Mouse (Mus musculus) MEL (cell line): ENCODE measurements around the gene Tango6. TPM values are rescaled to one million over a fixed set of nuclear protein-coding genes. Genes with fewer than 3 reads are reported as not detected.

Experiments
- DNase-seq: peaks from one replicate; pipeline ENCODE4 v3.0.0; 2011; ENCODE audit warnings: low read depth, low spot score
- H3K27ac ChIP-seq: 2 replicates; pipeline ENCODE4 v1.5.1; 2012; ENCODE audit warnings: low read depth, mild to moderate bottlenecking, control low read depth, low read length, moderate library complexity; ENCODE audit not compliant: control insufficient read depth
- H3K27me3 ChIP-seq, 2 experiments: fragments of 150-350 bp in 1 of 2; sonication (generic) in 1 of 2; 2 replicates each; pipeline ENCODE4 v1.6.1; 2012; ENCODE audit warnings: low read length in 2 of 2, mild to moderate bottlenecking in 2 of 2, improper control_type of control experiment in 1 of 2, moderate library complexity in 1 of 2; ENCODE audit not compliant: insufficient read depth in 2 of 2, control insufficient read depth in 1 of 2
- H3K36me3 ChIP-seq, 2 experiments: 2 replicates each; pipeline ENCODE4 v1.6.1; 2012 to 2014; ENCODE audit warnings: low read length in 2 of 2, improper control_type of control experiment in 1 of 2, inconsistent platforms in 1 of 2, mild to moderate bottlenecking in 1 of 2; ENCODE audit not compliant: insufficient read depth in 2 of 2, control insufficient read depth in 1 of 2
- H3K4me1 ChIP-seq, 2 experiments: fragments of 150-350 bp in 1 of 2; sonication (generic) in 1 of 2; 2 replicates each; pipeline ENCODE4 v1.6.1; 2012; ENCODE audit warnings: low read length in 2 of 2, improper control_type of control experiment in 1 of 2, mild to moderate bottlenecking in 1 of 2; ENCODE audit not compliant: insufficient read depth in 2 of 2, control insufficient read depth in 1 of 2
- H3K4me3 ChIP-seq, 2 experiments: fragments of 150-350 bp in 1 of 2; sonication (generic) in 1 of 2; 2 replicates each; pipeline ENCODE4 v1.5.1; 2012; ENCODE audit warnings: low read depth in 2 of 2, low read length in 2 of 2, mild to moderate bottlenecking in 2 of 2, moderate library complexity in 2 of 2, control low read depth in 1 of 2, improper control_type of control experiment in 1 of 2; ENCODE audit not compliant: control insufficient read depth in 1 of 2, insufficient read depth in 1 of 2
- H3K79me2 ChIP-seq: 2 replicates; pipeline ENCODE4 v1.6.1; 2012; ENCODE audit warnings: mild to moderate bottlenecking, low read length, moderate library complexity; ENCODE audit not compliant: control insufficient read depth, poor library complexity, insufficient read depth
- H3K9ac ChIP-seq: 2 replicates; pipeline ENCODE4 v1.6.1; 2012; ENCODE audit warnings: low read depth, mild to moderate bottlenecking, control low read depth, low read length, moderate library complexity; ENCODE audit not compliant: control insufficient read depth, poor library complexity, severe bottlenecking
- H3K9me3 ChIP-seq: fragments of 150-350 bp; sonication (generic); replicated peaks from 2 replicates; pipeline ENCODE4 v1.6.1; 2012; ENCODE audit warnings: mild to moderate bottlenecking, low read length, improper control_type of control experiment, moderate library complexity; ENCODE audit not compliant: insufficient read depth
- CHD1 ChIP-seq: IDR thresholded peaks from 2 replicates; pipeline ENCODE4 v1.6.1; 2012; ENCODE audit warnings: low read depth, mild to moderate bottlenecking, inconsistent platforms, low read length, improper control_type of control experiment
- E2F4 ChIP-seq: IDR thresholded peaks from 2 replicates; pipeline ENCODE4 v1.6.1; 2011; ENCODE audit warnings: low read depth, low read length, improper control_type of control experiment, borderline replicate concordance
- ELF1 ChIP-seq: IDR thresholded peaks from 2 replicates; pipeline ENCODE4 v1.6.1; 2014; ENCODE audit warnings: low read depth, mild to moderate bottlenecking, inconsistent platforms, low read length, improper control_type of control experiment, moderate library complexity
- EP300 ChIP-seq, 2 experiments: IDR thresholded peaks; 2 replicates each; pipeline ENCODE4 v1.6.1; 2011; ENCODE audit warnings: improper control_type of control experiment in 2 of 2, low read length in 2 of 2, low read depth in 1 of 2, mild to moderate bottlenecking in 1 of 2
- ETS1 ChIP-seq: IDR thresholded peaks from 2 replicates; pipeline ENCODE4 v1.6.1; 2012; ENCODE audit warnings: low read depth, mild to moderate bottlenecking, inconsistent platforms, low read length, improper control_type of control experiment, moderate library complexity
- GABPA ChIP-seq: IDR thresholded peaks from 2 replicates; pipeline ENCODE4 v1.6.1; 2012; ENCODE audit warnings: low read depth, mild to moderate bottlenecking, inconsistent platforms, low read length, improper control_type of control experiment, moderate library complexity
- GATA1 ChIP-seq: IDR thresholded peaks from 2 replicates; pipeline ENCODE4 v1.6.1; 2011; ENCODE audit warnings: low read depth, low read length, improper control_type of control experiment
- HCFC1 ChIP-seq: IDR thresholded peaks from 2 replicates; pipeline ENCODE4 v1.6.1; 2012; ENCODE audit warnings: low read depth, mild to moderate bottlenecking, inconsistent platforms, low read length, improper control_type of control experiment, moderate library complexity
- JUND ChIP-seq: IDR thresholded peaks from 2 replicates; pipeline ENCODE4 v1.6.1; 2011; ENCODE audit warnings: low read depth, mild to moderate bottlenecking, improper control_type of control experiment, low read length
- KAT2A ChIP-seq: conservative IDR thresholded peaks from 2 replicates; pipeline ENCODE4 v1.6.1; 2012; ENCODE audit warnings: low read depth, low read length, improper control_type of control experiment, inconsistent platforms
- MAX ChIP-seq: IDR thresholded peaks from 2 replicates; pipeline ENCODE4 v1.6.1; 2011; ENCODE audit warnings: low read length, improper control_type of control experiment
- MAZ ChIP-seq: IDR thresholded peaks from 2 replicates; pipeline ENCODE4 v1.6.1; 2012; ENCODE audit warnings: low read depth, mild to moderate bottlenecking, inconsistent platforms, low read length, improper control_type of control experiment
- MXI1 ChIP-seq: IDR thresholded peaks from 2 replicates; pipeline ENCODE4 v1.6.1; 2011; ENCODE audit warnings: mild to moderate bottlenecking, low read depth, low read length, improper control_type of control experiment
- MYB ChIP-seq: IDR thresholded peaks from 2 replicates; pipeline ENCODE4 v1.6.1; 2011; ENCODE audit warnings: mild to moderate bottlenecking, low read depth, low read length, improper control_type of control experiment
- NELFE ChIP-seq: IDR thresholded peaks from 2 replicates; pipeline ENCODE4 v1.6.1; 2011; ENCODE audit warnings: low read depth, low read length, improper control_type of control experiment
- NRF1 ChIP-seq: IDR thresholded peaks from 2 replicates; pipeline ENCODE4 v1.6.1; 2014; ENCODE audit warnings: low read depth, mild to moderate bottlenecking, inconsistent platforms, low read length, improper control_type of control experiment, moderate library complexity; ENCODE audit not compliant: poor library complexity, insufficient read depth, severe bottlenecking
- SMC3 ChIP-seq: IDR thresholded peaks from 2 replicates; pipeline ENCODE4 v1.6.1; 2011; ENCODE audit warnings: low read depth, low read length, improper control_type of control experiment
- UBTF ChIP-seq: IDR thresholded peaks from 2 replicates; pipeline ENCODE4 v1.6.1; 2012; ENCODE audit warnings: low read depth, mild to moderate bottlenecking, inconsistent platforms, low read length, improper control_type of control experiment, moderate library complexity, borderline replicate concordance; ENCODE audit not compliant: insufficient read depth
- ZMIZ1 ChIP-seq: IDR thresholded peaks from 2 replicates; pipeline ENCODE4 v1.6.1; 2012; ENCODE audit warnings: low read depth, mild to moderate bottlenecking, inconsistent platforms, low read length, improper control_type of control experiment, moderate library complexity
- ZNF384 ChIP-seq: IDR thresholded peaks from 2 replicates; pipeline ENCODE4 v1.6.1; 2012; ENCODE audit warnings: low read depth, mild to moderate bottlenecking, inconsistent platforms, low read length, improper control_type of control experiment
- polyA plus RNA-seq, 2 experiments: library from polyadenylated mRNA; stranded (reverse) in 1 of 2; unstranded in 1 of 2; fragments of >175 nt in 1 of 2; fragments of >200 nt in 1 of 2; gene quantifications; 2 replicates each; pipeline versions ENCODE4 v1.2.1 to v1.2.4; 2012; ENCODE audit warnings: low replicate concordance in 2 of 2, low read depth in 1 of 2; ENCODE audit not compliant: insufficient read length in 2 of 2, insufficient read depth in 1 of 2, missing spikeins in 1 of 2
- total RNA-seq: library from RNA; depleted of rRNA; stranded (reverse); fragments of 300-350 nt; gene quantifications from 2 replicates; pipeline ENCODE4 v1.2.3, GENCODE M21; 2012

Gene Tango6
- total and polyA plus RNA-seq, 3 experiments = 3.0 to 6.1 TPM; not detected in 1

GRCm38 (mm10) chr8:106850034-106850433 is 167.2 kb downstream of the Tango6 start:
- H3K27ac ChIP-seq = no peak overlapping the region
- H3K9me3 ChIP-seq = no peaks in the 10 kb centered on the region
- no peak for DNase-seq
- no peak for TF ChIP-seq MYB
- TF ChIP-seq MAX = no peak
- no peak for TF ChIP-seq ZMIZ1
- TF ChIP-seq MXI1 = no peak
- TF ChIP-seq NRF1 = no peak
- TF ChIP-seq E2F4 = no peak
- H3K9ac ChIP-seq = no peak overlapping the region
- no peaks in the 10 kb centered on the region for H3K79me2 ChIP-seq
- no peak overlapping the region for H3K4me3 ChIP-seq
- H3K36me3 ChIP-seq = no peaks in the 10 kb centered on the region
- no peaks in the 10 kb centered on the region for H3K4me1 ChIP-seq
- no peaks in the 10 kb centered on the region for H3K27me3 ChIP-seq

- no peaks in the 10 kb centered on the region for H3K4me1 ChIP-seq
- H3K36me3 ChIP-seq = no peaks in the 10 kb centered on the region
- TF ChIP-seq CHD1 = no peak
- no peak for TF ChIP-seq SMC3
- no peak for TF ChIP-seq MXI1
- TF ChIP-seq, all 39 proteins: peak for 0
- Histone ChIP-seq H3K4me3 (no peak overlapping the region), H3K9ac (no peak overlapping the region), H3K27ac (no peak overlapping the region), H3K79me2 (no peaks in the 10 kb centered on the region), H3K27me3 (no peaks in the 10 kb centered on the region), H3K9me3 (no peaks in the 10 kb centered on the region)
- DNase-seq = no peak
Measured at GRCm38 (mm10) chr8:106854534-106855241, 171.8 kb downstream of the Tango6 start.

GRCm38 (mm10) chr8:106855242-106855562 is 172.3 kb downstream of the Tango6 start:
- H3K27ac ChIP-seq = no peak overlapping the region
- DNase-seq = no peak
- H3K9me3 ChIP-seq = no peaks in the 10 kb centered on the region
- no peak for TF ChIP-seq NELFE
- no peak for TF ChIP-seq ELF1
- TF ChIP-seq KAT2A = no peak
- TF ChIP-seq GATA1 = no peak
- TF ChIP-seq JUND = no peak
- no peak for TF ChIP-seq ETS1
- no peak for TF ChIP-seq SMC3
- no peak for TF ChIP-seq MXI1
- no peak for TF ChIP-seq E2F4
- TF ChIP-seq UBTF = no peak
- no peak for TF ChIP-seq NRF1
- no peak for TF ChIP-seq CHD1
- TF ChIP-seq MAX = no peak
- no peak for TF ChIP-seq ZNF384
- TF ChIP-seq MAZ = no peak
- TF ChIP-seq EP300 (IDR thresholded peaks at IDR 0.05; ENCODE audit: low read depth in 1 of 2, low read length in 2 of 2) = no peak
- no peak for TF ChIP-seq HCFC1
- TF ChIP-seq GABPA = no peak
- TF ChIP-seq, all 39 proteins: peak for 0
- Histone ChIP-seq H3K27me3 (no peaks in the 10 kb centered on the region), H3K36me3 (no peaks in the 10 kb centered on the region), H3K79me2 (no peaks in the 10 kb centered on the region), H3K4me3 (no peak overlapping the region), H3K4me1 (no peaks in the 10 kb centered on the region), H3K9ac (no peak overlapping the region)
